Mouse (Mus musculus): ENCODE data around the gene Arl6ip5. TPM values are rescaled to one million over a fixed set of nuclear protein-coding genes. Genes with fewer than 3 reads are reported as not detected.

Arl6ip5 gene
- total RNA-seq (2015), result 90.2 and 109 TPM in 2 replicates
- total RNA-seq (2017), result 98.0 and 125 TPM in 2 replicates

GRCm38 (mm10) chr6:97210191-97210961 is at the start of gene Arl6ip5:
Arl6ip5 (plus strand) TSS chr6:97210689.
- ATAC-seq (ENCODE audit: poor library complexity, severe bottlenecking), result peak; percentile 73

- ATAC-seq (ENCODE audit: poor library complexity, severe bottlenecking), result no peak
These were observed 34.8 kb upstream of the Arl6ip5 start for GRCm38 (mm10) chr6:97175716-97176115.

- peak; percentile 96 for ATAC-seq (ENCODE audit: poor library complexity, severe bottlenecking)
These were observed 31.8 kb upstream of the Arl6ip5 start, which contains the start of gene Tmf1 for GRCm38 (mm10) chr6:97178491-97179366. Tmf1 (minus strand) TSS chr6:97179122.

GRCm38 (mm10) chr6:97179367-97179828 is 31.1 kb upstream of the Arl6ip5 start:
- peak; percentile 38 for ATAC-seq (ENCODE audit: poor library complexity, severe bottlenecking)

GRCm38 (mm10) chr6:97200437-97200836 is 10.1 kb upstream of the Arl6ip5 start:
- no peak for ATAC-seq (ENCODE audit: poor library complexity, severe bottlenecking)

GRCm38 (mm10) chr6:97202477-97202876 is 8.0 kb upstream of the Arl6ip5 start:
- ATAC-seq (ENCODE audit: poor library complexity, severe bottlenecking), result no peak

GRCm38 (mm10) chr6:97204252-97204869 is 6.1 kb upstream of the Arl6ip5 start:
- ATAC-seq (ENCODE audit: poor library complexity, severe bottlenecking), result no peak

- ATAC-seq (ENCODE audit: poor library complexity, severe bottlenecking), result no peak
These were observed 5.5 kb upstream of the Arl6ip5 start for GRCm38 (mm10) chr6:97204952-97205351.

GRCm38 (mm10) chr6:97205439-97205885 is 5.0 kb upstream of the Arl6ip5 start, which contains the start of gene Uba3:
Uba3 (minus strand) TSS chr6:97205647.
- peak; percentile 97 for ATAC-seq (ENCODE audit: poor library complexity, severe bottlenecking)

- ATAC-seq (ENCODE audit: poor library complexity, severe bottlenecking), result no peak
These were observed 3.4 kb upstream of the Arl6ip5 start for GRCm38 (mm10) chr6:97207085-97207484.

- ATAC-seq (ENCODE audit: poor library complexity, severe bottlenecking), result no peak
These were observed 2.1 kb upstream of the Arl6ip5 start for GRCm38 (mm10) chr6:97208406-97208805.

GRCm38 (mm10) chr6:97209201-97209600 is 1.3 kb upstream of the Arl6ip5 start:
- ATAC-seq (ENCODE audit: poor library complexity, severe bottlenecking), result no peak

- no peak for ATAC-seq (ENCODE audit: poor library complexity, severe bottlenecking)
These were observed 738 bp upstream of the Arl6ip5 start for GRCm38 (mm10) chr6:97209751-97210150.

- ATAC-seq (ENCODE audit: poor library complexity, severe bottlenecking), result peak; percentile 43
These were observed 593 bp downstream of the Arl6ip5 start for GRCm38 (mm10) chr6:97210962-97211601.

GRCm38 (mm10) chr6:97211981-97212380 is 1.5 kb downstream of the Arl6ip5 start:
- peak; percentile 63 for ATAC-seq (ENCODE audit: poor library complexity, severe bottlenecking)

GRCm38 (mm10) chr6:97216154-97216821 is 5.8 kb downstream of the Arl6ip5 start:
- no peak for ATAC-seq (ENCODE audit: poor library complexity, severe bottlenecking)

- no peak for ATAC-seq (ENCODE audit: poor library complexity, severe bottlenecking)
These were observed 10.2 kb downstream of the Arl6ip5 start for GRCm38 (mm10) chr6:97220672-97221071.

GRCm38 (mm10) chr6:97221205-97222025 is 10.9 kb downstream of the Arl6ip5 start:
- peak; percentile 48 for ATAC-seq (ENCODE audit: poor library complexity, severe bottlenecking)

GRCm38 (mm10) chr6:97222321-97222720 is 11.8 kb downstream of the Arl6ip5 start:
- peak; percentile 14; the same call in 1 of the 2 replicates for ATAC-seq (ENCODE audit: poor library complexity, severe bottlenecking)

All from megakaryocyte, adult 5-6 weeks (primary cell).